Mouse (Mus musculus): ENCODE measurements around the gene Cpox.

Cpox gene

GRCm38 (mm10) chr16:58701779-58702178 lies 31.7 kb downstream of the Cpox start:
- DNase-seq: peak in 1 of 2 experiments; percentile 17

DNA sequence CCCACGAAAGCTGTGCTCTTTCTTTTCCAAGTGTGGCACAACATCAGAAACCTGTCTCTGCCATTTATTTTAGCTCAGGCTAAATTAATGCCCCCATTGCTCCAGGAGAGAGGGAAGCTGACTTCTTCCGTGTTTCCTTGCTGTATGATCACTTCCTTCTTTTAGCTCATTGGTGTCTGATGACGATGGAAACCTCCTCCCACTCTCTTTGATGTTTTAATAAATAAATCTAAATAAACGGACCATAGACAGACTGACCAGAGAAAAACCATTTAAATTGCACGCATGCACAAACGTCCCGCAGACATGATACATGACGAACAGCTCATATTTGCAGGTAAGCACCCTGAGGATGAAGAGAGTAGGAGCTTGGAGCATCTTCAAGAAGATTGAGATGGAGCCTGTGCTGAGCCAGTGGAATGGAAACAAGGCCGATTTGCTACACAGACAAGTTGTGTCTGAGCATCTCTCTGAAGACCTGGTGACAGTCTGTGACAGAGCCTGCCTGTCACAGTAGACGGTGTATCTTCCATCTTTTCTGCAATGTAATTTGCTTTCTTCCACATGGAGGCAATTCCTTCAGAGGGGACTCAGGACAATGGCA lies 32.3 kb downstream of the Cpox start:
- DNase-seq: no peak

DNA sequence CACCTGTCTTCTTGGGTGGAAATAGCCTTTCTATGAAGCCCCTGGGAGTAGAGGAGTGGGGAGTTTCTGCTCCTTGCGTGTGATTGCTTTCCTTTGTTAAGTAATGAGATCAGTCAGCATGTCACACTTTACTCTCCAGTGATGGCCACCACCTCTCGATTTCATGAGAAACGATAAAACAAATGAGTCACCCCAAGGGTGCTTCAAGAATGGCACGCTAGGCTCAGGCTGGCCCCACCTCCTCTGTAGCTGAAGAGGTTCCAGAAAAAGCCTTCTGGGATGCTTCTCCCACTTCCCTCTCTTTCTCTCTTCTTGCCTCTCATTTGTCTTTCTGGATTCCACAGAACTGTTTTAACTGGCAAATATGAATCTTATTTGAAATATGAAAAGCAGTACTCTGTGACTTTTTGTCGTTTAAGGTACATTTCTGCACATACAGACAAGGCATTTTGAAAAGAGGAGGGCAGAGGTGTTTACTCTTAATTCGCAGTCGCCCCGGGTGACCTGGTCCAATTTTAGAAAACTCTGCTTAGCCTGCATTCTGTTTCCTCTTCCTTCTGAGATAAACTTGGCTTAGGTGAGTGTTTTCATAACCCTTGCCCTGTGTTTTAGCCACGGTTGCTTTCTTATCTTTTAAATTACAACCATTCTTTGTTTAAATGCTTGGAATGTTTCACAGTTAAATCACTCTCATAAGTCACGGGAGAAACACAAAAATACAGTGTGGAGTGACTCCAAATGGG lies 33.5 kb downstream of the Cpox start:
- DNase-seq: no peak

- DNase-seq: no peak
These were observed 34.9 kb downstream of the Cpox start for GRCm38 (mm10) chr16:58704999-58705398.

GRCm38 (mm10) chr16:58707276-58707905 lies 37.3 kb downstream of the Cpox start:
- DNase-seq: no peak

DNA sequence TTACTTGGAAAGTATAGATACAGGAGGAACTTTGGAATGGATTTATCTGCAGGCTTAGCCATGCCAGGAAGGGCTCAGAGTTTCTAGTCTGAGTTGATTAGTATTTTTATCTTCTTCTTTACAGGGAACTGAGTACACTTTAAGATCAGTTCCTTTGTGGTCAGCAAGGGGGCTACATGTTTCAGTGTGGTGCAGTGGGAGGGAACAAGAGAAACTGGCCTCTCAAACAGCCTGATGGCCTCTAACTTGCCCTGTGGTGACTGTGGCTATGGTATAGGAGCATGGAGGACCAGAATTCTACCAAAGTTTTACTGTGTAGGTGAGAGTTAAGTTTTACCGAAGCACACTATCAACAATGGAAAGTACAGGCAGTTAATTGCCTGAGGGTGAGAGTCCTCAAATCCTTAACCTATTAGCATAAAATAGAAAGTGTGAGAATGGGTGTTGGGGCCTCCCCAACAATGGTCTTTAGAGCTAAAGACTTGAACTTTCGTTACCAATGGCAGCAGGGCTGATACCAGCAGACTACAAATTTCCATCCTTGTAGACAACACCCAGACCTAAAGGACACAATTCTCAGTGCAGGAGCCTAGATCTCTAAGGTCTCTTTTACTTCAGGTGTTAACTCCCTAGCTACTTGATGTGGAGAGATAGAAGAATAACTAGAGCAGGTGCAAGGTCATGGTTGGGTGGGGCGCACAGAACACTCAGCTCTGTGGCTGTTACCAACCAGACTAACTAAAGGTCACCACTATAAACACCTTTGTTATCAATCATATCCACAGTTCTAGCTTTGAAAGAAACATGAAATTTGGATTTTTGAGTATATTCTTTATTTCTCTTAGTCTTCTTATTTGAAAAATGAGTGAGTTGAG lies 38.7 kb downstream of the Cpox start:
- DNase-seq: no peak

GRCm38 (mm10) chr16:58709536-58709935 lies 39.4 kb downstream of the Cpox start:
- DNase-seq: no peak

DNA sequence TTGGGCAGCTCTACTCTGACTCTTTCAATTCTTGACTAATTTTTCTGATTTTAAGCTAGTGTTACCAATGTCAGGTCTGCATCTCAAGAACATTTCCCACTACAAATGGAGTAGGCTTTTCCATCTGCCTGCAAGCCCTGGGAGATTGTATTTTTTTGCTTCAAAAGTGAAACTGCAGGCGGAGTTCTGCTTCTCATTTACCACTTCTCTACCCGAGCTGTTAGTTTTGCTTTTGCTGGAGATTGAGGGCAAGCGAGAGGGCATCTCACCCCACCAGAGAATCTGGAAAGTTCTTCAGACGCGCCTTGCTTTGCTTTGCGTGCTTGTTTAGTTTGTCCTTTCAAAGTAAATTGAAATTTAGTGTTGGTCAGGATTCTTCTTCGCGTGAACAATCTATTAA lies 42.1 kb downstream of the Cpox start:
- no peak for DNase-seq

- no peak for DNase-seq
These were observed 43.0 kb downstream of the Cpox start for GRCm38 (mm10) chr16:58713128-58713527.

DNA sequence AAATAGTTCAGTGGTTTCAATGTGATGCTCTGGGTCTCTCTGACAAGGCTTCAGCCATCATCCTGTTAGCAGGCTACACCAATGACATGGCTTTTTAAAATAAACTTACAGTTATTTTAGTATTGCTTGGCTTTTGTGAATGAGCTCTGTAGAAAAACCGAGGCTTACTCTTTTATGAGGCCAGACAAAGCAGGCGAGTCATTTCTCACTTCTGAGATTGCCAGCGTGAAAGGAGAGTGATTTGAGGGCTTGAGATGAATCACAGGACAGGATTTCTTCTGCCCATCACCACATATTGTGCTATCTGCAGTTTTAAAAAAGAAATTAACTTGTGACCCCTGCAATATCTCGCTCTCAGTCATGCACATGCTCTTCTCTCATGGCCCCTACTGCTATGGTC lies 44.9 kb downstream of the Cpox start:
- no peak for DNase-seq

- no peak for DNase-seq
These were observed 48.6 kb downstream of the Cpox start, which contains the start of gene Gpr15 for GRCm38 (mm10) chr16:58718666-58719120. Gene Gpr15, minus strand, starts transcription at chr16:58719070.

GRCm38 (mm10) chr16:58722292-58722691 lies 52.2 kb downstream of the Cpox start:
- no peak for DNase-seq

DNA sequence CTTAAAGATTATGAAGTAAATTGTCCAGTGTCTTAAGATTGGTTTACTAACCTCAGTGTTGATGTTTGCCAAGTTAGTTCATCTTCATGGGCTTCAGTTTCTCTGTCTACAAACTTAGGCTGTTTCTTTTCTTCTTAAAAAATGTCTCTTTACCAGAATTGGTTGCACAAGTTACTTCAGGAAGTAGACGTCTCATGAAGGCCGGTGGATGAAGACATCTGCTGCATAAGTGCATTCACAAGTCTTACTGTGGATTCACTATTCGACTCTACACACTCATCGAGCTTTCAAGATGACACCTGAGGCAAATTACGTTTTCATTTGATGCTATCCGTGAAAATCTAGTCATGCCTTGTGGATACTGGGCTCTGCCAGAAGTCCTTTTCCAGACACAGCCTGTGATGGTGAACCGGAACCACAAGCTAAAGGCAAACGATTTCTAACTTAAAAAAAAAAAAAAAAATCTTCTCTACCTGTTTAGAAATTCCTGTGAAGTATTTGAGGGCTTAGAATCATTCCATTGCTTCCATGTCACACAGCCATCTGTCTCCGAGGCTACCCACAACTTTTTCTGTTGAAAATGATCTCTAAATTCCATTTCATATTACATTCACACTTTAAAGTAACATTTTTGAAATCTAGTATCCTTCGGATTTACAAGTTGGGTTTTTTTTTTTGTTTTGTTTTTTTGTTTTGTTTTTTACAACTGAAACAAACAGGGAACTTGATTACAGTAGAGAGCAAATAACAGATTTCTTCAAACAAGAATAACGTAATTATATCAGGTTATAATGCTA lies 56.8 kb downstream of the Cpox start:
- DNase-seq: no peak

GRCm38 (mm10) chr16:58727477-58728131 lies 57.5 kb downstream of the Cpox start, which contains the start of gene Cldnd1:
Gene Cldnd1, plus strand, starts transcription at chr16:58727910.
- peak; percentile 94 to 96 for DNase-seq

DNA sequence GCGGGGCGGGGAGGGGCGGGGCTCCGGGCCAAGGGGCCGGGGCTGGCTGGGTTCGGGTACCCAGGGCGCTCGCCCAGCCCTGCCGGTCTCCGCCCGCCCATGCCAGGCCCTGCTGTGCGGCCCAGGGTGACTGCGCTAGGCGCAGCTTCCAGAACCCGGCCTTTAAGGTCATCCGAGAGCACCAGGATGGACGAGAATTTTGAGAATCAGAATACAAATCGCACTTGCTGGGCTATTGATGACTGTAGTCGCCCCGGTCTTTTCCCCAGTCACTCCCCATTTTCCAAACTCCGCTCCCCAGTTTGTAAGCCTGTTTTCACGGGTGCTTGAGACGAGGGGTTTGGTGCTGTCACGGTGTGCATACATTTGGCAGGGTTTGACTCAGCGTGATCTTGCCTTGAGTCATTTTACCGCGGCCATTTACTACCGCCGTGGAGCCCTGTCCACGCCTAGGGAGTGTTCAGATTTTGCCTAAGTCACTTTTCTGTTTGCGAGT lies 58.1 kb downstream of the Cpox start:
- no peak for DNase-seq

DNA sequence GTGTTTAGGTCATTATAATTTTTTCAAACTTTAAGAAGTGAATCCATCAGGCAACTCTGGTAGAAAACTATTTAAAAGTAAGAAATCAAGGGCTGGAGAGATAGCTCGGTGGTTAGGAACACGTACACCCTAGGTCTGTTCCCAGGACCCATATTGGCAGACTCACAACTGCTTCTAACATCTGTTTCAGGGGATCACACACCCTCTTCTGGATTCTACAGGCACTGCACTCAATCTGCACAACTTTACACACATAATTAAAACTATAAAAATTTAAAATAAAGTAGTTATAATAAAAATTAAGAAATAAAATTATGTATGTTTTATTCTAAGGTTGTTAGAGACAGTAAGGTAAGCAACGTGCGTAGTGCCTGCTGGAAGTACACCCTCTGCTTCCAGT lies 68.1 kb downstream of the Cpox start:
- no peak for DNase-seq

- DNase-seq: no peak
These were observed 68.7 kb downstream of the Cpox start for GRCm38 (mm10) chr16:58738800-58739199.

DNA sequence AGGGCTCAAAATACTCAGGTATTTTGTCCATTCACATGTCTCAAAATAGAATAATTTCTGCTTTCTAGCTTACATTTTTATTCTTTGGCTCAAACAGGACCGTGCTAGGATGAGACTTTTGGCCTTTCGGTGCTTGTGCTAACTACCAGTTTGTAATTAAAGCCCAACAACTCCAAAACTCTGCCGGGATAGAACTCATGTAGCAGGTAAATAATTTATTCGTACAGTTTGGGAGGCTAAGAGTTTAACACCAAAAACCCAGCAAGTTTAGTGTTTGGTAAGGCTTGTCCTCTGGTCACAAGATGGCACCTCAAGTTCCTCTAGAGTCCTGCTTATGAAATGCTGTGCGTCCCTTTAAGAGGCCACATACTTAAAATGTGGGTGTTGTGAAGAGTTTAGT lies 70.7 kb downstream of the Cpox start:
- no peak for DNase-seq

GRCm38 (mm10) chr16:58746715-58747114 lies 76.6 kb downstream of the Cpox start:
- no peak for DNase-seq

DNA sequence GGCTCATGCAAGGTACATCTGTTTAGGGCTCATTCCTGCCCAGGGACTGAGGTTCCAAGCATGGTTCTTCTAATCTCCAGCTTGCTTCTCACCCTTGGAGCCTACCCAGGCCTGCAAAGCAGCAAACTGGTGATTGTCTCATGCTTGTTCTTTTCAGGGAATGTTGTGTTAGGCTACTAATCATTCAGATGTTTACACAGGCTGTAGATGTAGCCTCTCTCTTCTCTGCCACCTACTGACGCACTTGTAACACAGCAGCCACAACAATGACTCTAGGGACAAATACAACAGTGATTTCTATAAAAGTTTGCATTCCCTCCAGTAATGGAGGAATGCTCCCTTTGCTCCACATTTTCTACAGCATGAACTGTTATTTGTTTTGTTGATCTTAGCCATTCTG lies 81.2 kb downstream of the Cpox start:
- DNase-seq: no peak

DNA sequence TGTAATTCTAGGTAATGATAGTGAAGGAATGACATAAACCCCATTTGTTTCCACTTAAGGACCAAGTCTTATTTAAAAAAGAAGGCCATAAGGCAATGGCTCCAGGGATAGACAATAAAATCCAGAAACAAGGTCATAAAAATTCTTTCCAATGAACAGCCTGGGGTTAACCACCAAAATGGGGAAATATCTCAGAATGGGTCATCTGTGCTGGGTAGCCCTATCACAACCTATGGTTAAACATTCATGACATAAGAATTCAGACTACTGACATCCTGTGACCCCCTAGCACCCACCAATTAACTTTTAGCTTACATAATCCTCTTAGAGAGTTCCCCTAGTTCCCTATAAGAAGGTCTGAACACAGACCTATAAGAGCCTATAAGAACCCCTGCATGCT lies 86.1 kb downstream of the Cpox start:
- no peak for DNase-seq
